Comparison of ENCODE assay signal across 10 mouse cellular contexts in the genomic region with DNA sequence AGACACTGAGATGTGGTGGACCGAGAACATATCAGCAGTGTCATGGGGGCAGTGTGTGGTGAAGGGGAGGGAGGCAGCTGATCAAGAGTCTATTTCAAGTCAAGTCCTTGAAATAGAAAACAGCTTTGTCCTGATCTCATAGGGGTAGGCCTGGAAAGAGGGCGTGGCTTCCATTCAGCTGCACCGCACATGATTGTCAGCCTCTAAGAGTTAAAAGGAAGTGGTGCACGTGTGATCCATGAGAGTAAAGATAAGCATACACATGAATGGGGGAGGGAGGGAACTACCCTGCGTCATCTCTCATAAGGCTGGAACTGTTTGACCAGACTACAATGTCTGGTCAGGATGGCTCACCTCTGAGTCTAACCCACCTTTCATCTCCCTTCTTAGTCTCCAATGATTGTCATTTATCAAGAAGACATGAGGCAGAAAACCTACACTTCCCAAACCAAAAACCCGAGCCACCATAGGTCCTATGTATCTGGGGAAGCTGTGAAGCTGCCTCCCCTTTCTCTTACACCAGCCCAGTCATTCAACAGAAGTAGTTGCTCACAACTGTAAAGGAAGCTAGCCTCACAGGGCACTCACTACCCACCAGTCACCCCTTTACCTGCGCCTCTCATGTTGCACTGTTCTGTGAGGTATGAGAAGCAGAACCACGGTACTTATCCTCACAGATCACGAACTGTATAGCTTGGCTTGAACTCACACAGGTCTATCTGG. TPM values are rescaled to one million over a fixed set of nuclear protein-coding genes. Genes with fewer than 3 reads are reported as not detected.
DNase-seq lines count a peak whose midpoint lies in the region; ATAC-seq lines count a peak whose summit lies in the region.
"Had no signal": no experiment of that assay in that cellular context is flagged by ENCODE, and none has a peak within 500 bp of the region (broad histone marks: within the 10 kb centered on the region; RNA-seq: fewer than 3 reads in every experiment).

No protein-coding gene starts in this region.

- peaks cover 13% of the 10 kb centered on the region for H3K4me1 ChIP-seq in heart, embryonic 11.5 days (ENCODE audit: control insufficient read depth, insufficient read depth, low read length)
- no peaks in the 10 kb centered on the region for H3K4me1 ChIP-seq in intestine, embryonic 15.5 days (replicated peaks)
- H3K4me1 ChIP-seq in midbrain, embryonic 15.5 days, result no peaks in the 10 kb centered on the region
- no peaks in the 10 kb centered on the region; the same call in 1 of the 2 replicates for H3K4me1 ChIP-seq in forebrain, embryonic 14.5 days (ENCODE audit: control insufficient read depth, insufficient read depth, low read length)
- H3K4me1 ChIP-seq: neural tube, embryonic 13.5 days had no signal

- H3K4me3 ChIP-seq in heart, embryonic 11.5 days (ENCODE audit: low read depth, low read length), result no peak overlapping the region
- no peak overlapping the region for H3K4me3 ChIP-seq in intestine, embryonic 15.5 days (replicated peaks)
- H3K4me3 ChIP-seq in midbrain, embryonic 15.5 days, result no peak overlapping the region
- no peak overlapping the region for H3K4me3 ChIP-seq in forebrain, embryonic 14.5 days (ENCODE audit: low read depth, low read length)
- H3K4me3 ChIP-seq: neural tube, embryonic 13.5 days had no signal

- 46% methylated on average over 9 of the region's 9 CpGs for WGBS in heart, embryonic 11.5 days (ENCODE audit: insufficient replicate concordance)
- WGBS in intestine, embryonic 15.5 days, result 64% methylated on average over 9 of the region's 9 CpGs
- WGBS in midbrain, embryonic 15.5 days, result 71% methylated on average over 9 of the region's 9 CpGs
- 74% methylated on average over 9 of the region's 9 CpGs for WGBS in forebrain, embryonic 14.5 days

- H3K4me2 ChIP-seq in heart, embryonic 11.5 days, result no peak overlapping the region
- H3K4me2 ChIP-seq in intestine, embryonic 15.5 days (replicated peaks), result no peak overlapping the region
- no peak overlapping the region for H3K4me2 ChIP-seq in midbrain, embryonic 15.5 days
- no peak overlapping the region for H3K4me2 ChIP-seq in forebrain, embryonic 14.5 days (ENCODE audit: low read length)
- H3K4me2 ChIP-seq: neural tube, embryonic 13.5 days had no signal

- no peaks in the 10 kb centered on the region for H3K27me3 ChIP-seq in heart, embryonic 11.5 days (ENCODE audit: control insufficient read depth, insufficient read depth, low read length)
- H3K27me3 ChIP-seq in intestine, embryonic 15.5 days (replicated peaks), result no peaks in the 10 kb centered on the region
- H3K27me3 ChIP-seq in midbrain, embryonic 15.5 days (replicated peaks), result no peaks in the 10 kb centered on the region
- no peaks in the 10 kb centered on the region for H3K27me3 ChIP-seq in forebrain, embryonic 14.5 days (replicated peaks; ENCODE audit: control insufficient read depth, insufficient read depth, low read length)
- H3K27me3 ChIP-seq: neural tube, embryonic 13.5 days had no signal

- intact Hi-C loops in heart, postnatal 10 days (cut with DNase I), result no loop called here

- H3K9ac ChIP-seq in heart, embryonic 11.5 days (ENCODE audit: low read depth, low read length), result no peak overlapping the region
- H3K9ac ChIP-seq in intestine, embryonic 15.5 days, result no peak overlapping the region
- H3K9ac ChIP-seq in midbrain, embryonic 15.5 days, result no peak overlapping the region
- no peak overlapping the region for H3K9ac ChIP-seq in forebrain, embryonic 14.5 days (ENCODE audit: low read length)
- H3K9ac ChIP-seq: neural tube, embryonic 13.5 days had no signal

- H3K9me3 ChIP-seq in heart, embryonic 11.5 days (replicated peaks; ENCODE audit: control insufficient read depth, low read length), result no peaks in the 10 kb centered on the region
- no peaks in the 10 kb centered on the region for H3K9me3 ChIP-seq in intestine, embryonic 15.5 days
- no peaks in the 10 kb centered on the region for H3K9me3 ChIP-seq in midbrain, embryonic 15.5 days
- no peaks in the 10 kb centered on the region for H3K9me3 ChIP-seq in forebrain, embryonic 14.5 days (replicated peaks; ENCODE audit: control insufficient read depth, low read length)
- H3K9me3 ChIP-seq: neural tube, embryonic 13.5 days had no signal

- no peak overlapping the region for H3K27ac ChIP-seq in heart, embryonic 11.5 days (ENCODE audit: low read depth, low read length)
- no peak overlapping the region for H3K27ac ChIP-seq in intestine, embryonic 15.5 days
- no peak overlapping the region for H3K27ac ChIP-seq in midbrain, embryonic 15.5 days
- H3K27ac ChIP-seq in forebrain, embryonic 14.5 days (ENCODE audit: low read depth, low read length), result no peak overlapping the region
- H3K27ac ChIP-seq: neural tube, embryonic 13.5 days had no signal

- ATAC-seq in heart, embryonic 11.5 days (replicated peaks; ENCODE audit: insufficient number of reproducible peaks, low FRiP score, low TSS enrichment), result peak; percentile 61
- ATAC-seq in intestine, embryonic 15.5 days, result peak; percentile 77
- no peak for ATAC-seq in midbrain, embryonic 15.5 days (replicated peaks)
- no peak for ATAC-seq in forebrain, embryonic 14.5 days
- ATAC-seq: inflammation-experienced regulatory T-cells, adult 6 months had no signal

- H3K36me3 ChIP-seq in heart, embryonic 11.5 days (ENCODE audit: control insufficient read depth, insufficient read depth, low read length), result no peaks in the 10 kb centered on the region
- H3K36me3 ChIP-seq in intestine, embryonic 15.5 days, result no peaks in the 10 kb centered on the region
- H3K36me3 ChIP-seq in midbrain, embryonic 15.5 days (replicated peaks), result no peaks in the 10 kb centered on the region
- H3K36me3 ChIP-seq in forebrain, embryonic 14.5 days (ENCODE audit: control insufficient read depth, insufficient read depth, low read length), result no peaks in the 10 kb centered on the region
- H3K36me3 ChIP-seq: neural tube, embryonic 13.5 days had no signal

- no peak for DNase-seq in heart, postnatal 10 days
- DNase-seq in CD4-positive helper T cell, adult 2 months (ENCODE audit: low read depth, low spot score), result peak; percentile 28
- DNase-seq in naive thymus-derived CD4-positive, alpha-beta T cell, adult 2 months (ENCODE audit: low read depth), result peak; percentile 41
- no peak for DNase-seq in right cerebral cortex, adult 18-20 months
- DNase-seq in forebrain, embryonic 14.5 days (ENCODE audit: low spot score), result no peak

RNA-seq across cellular contexts. Expression of gene Smyd2, which starts 11.5 kb away (rescaled TPM):
- polyA plus RNA-seq in heart, embryonic 11.5 days (2014; fragmentation: Nextera tagmentation; extraction: Ambion mirVana), result 150 and 161 TPM in 2 replicates
- total RNA-seq in heart, postnatal 10 days (2021), result 100 to 1,000 TPM; 166 to 180 TPM
- polyA plus RNA-seq in intestine, embryonic 15.5 days (2015; fragmentation: Nextera tagmentation; extraction: Ambion mirVana), result 101 and 112 TPM in 2 replicates
- polyA plus RNA-seq in midbrain, embryonic 15.5 days (2015; fragmentation: Nextera tagmentation; extraction: Ambion mirVana), result 71.3 and 71.8 TPM in 2 replicates
- polyA plus RNA-seq in forebrain, embryonic 14.5 days (2014; fragmentation: Nextera tagmentation; extraction: Ambion mirVana), result 63.9 and 70.5 TPM in 2 replicates

Comparison
In these comparisons a context has a peak if more than half of its experiments do, and no peak if none do; other contexts are left out.
1. ATAC-seq: peak in heart, embryonic 11.5 days (single experiment) and intestine, embryonic 15.5 days (single experiment); none in midbrain, embryonic 15.5 days (single experiment) and forebrain, embryonic 14.5 days (single experiment).
2. DNase-seq: peak in CD4-positive helper T cell, adult 2 months (single experiment) and naive thymus-derived CD4-positive, alpha-beta T cell, adult 2 months (single experiment); none in heart, postnatal 10 days (0 of 2), right cerebral cortex, adult 18-20 months (single experiment) and forebrain, embryonic 14.5 days (single experiment).